Comparison of ENCODE assay signal across 12 mouse cellular contexts in genomic region chr5:137504041-137504440, GRCm38 (mm10). TPM values are rescaled to one million over a fixed set of nuclear protein-coding genes. Genes with fewer than 3 reads are reported as not detected.
DNase-seq lines count a peak whose midpoint lies in the region; TF ChIP-seq lines count a peak whose summit lies in the region.
"Had no signal": no experiment of that assay in that cellular context is flagged by ENCODE, and none has a peak within 500 bp of the region (broad histone marks: within the 10 kb centered on the region; RNA-seq: fewer than 3 reads in every experiment).

No protein-coding gene starts in this region.

- H3K4me1 ChIP-seq in lung, adult 2 months (ENCODE audit: control insufficient read depth, insufficient read depth, low read length): no peaks in the 10 kb centered on the region
- H3K4me1 ChIP-seq in small intestine, adult 2 months (ENCODE audit: control insufficient read depth, insufficient read depth, insufficient read length, low read length): peaks cover 3% of the 10 kb centered on the region; the same call in 1 of the 2 replicates

- no peaks in the 10 kb centered on the region for H3K27me3 ChIP-seq in small intestine, adult 2 months (ENCODE audit: control insufficient read depth, insufficient read depth, low read length)

- H3K36me3 ChIP-seq in small intestine, adult 2 months (ENCODE audit: control insufficient read depth, insufficient read depth, low read length): no peaks in the 10 kb centered on the region

- peak; percentile 58 for DNase-seq in cerebellum, adult 9-10 months
- DNase-seq in cerebellum, adult 11 months: no peak
- DNase-seq in lung, adult 2 months: no peak
- DNase-seq in lung, postnatal 14 days: no peak
- DNase-seq in adrenal gland, postnatal 14 days: peak; percentile 60
- DNase-seq in urinary bladder, postnatal 14 days (ENCODE audit: low spot score): no peak
- DNase-seq in urinary bladder, postnatal 4 days (ENCODE audit: low spot score in 2 of 2): no peak

- H3K27ac ChIP-seq in small intestine, adult 2 months (ENCODE audit: insufficient read depth, low read depth, low read length): no peak overlapping the region

- 57% methylated on average over 6 of the region's 6 CpGs for WGBS in lung, adult 2 months
- WGBS in small intestine, adult 2 months: 65% methylated on average over 6 of the region's 6 CpGs

- no peak overlapping the region for H3K4me3 ChIP-seq in lung, adult 2 months (replicated peaks; ENCODE audit: extremely low read depth, low read depth, low read length)
- H3K4me3 ChIP-seq in small intestine, adult 2 months (ENCODE audit: low read depth, low read length): no peak overlapping the region

- TF ChIP-seq POLR2A in lung, adult 2 months (IDR thresholded peaks at IDR 0.05; ENCODE audit: borderline replicate concordance, extremely low read depth, low read depth, low read length): no peak
- no peak for TF ChIP-seq POLR2A in small intestine, adult 2 months (IDR thresholded peaks at IDR 0.05; ENCODE audit: low read depth, low read length)

- TF ChIP-seq CTCF in lung, adult 2 months (IDR thresholded peaks at IDR 0.05; ENCODE audit: insufficient read depth, low read length): peak; percentile 37; the same call in 1 of the 2 replicates
- TF ChIP-seq CTCF in small intestine, adult 2 months (IDR thresholded peaks at IDR 0.05; ENCODE audit: extremely low read depth, insufficient read length, insufficient replicate concordance, low read depth, low read length): peak; percentile 23; the same call in 1 of the 2 replicates

RNA-seq across cellular contexts. Expression of gene Pop7, which starts 1.7 kb away (rescaled TPM):
- polyA plus RNA-seq in lung, adult 2 months (2012; rRNA removed): 28.4 and 32.4 TPM in 2 replicates
- 22.3 and 26.2 TPM in 2 replicates for total RNA-seq in adrenal gland, postnatal 14 days (2021)
- 23.1 and 36.6 TPM in 2 replicates for polyA plus RNA-seq in small intestine, adult 2 months (2012; rRNA removed)

RNA-seq across cellular contexts. Expression of gene Gigyf1, which starts 14.3 kb away (rescaled TPM):
- 37.0 and 45.3 TPM in 2 replicates for polyA plus RNA-seq in lung, adult 2 months (2012; rRNA removed)
- 30.5 and 36.6 TPM in 2 replicates for total RNA-seq in adrenal gland, postnatal 14 days (2021)
- polyA plus RNA-seq in small intestine, adult 2 months (2012; rRNA removed): 7.3 and 15.7 TPM in 2 replicates

RNA-seq across cellular contexts. Expression of gene Zan, which starts 27.2 kb away (rescaled TPM):
- polyA plus RNA-seq in lung, adult 2 months (2012; rRNA removed): 0.45 and 0.83 TPM in 2 replicates
- not detected in 2 replicates for total RNA-seq in adrenal gland, postnatal 14 days (2021)
- polyA plus RNA-seq in small intestine, adult 2 months (2012; rRNA removed): 0.98 and 2.3 TPM in 2 replicates
- total RNA-seq: monocyte, adult 5-6 weeks had no signal

RNA-seq across cellular contexts. Expression of gene Epo, which starts 29.0 kb away (rescaled TPM):
- not detected in 2 replicates for polyA plus RNA-seq in lung, adult 2 months (2012; rRNA removed)
- not detected in 2 replicates for total RNA-seq in adrenal gland, postnatal 14 days (2021)
- polyA plus RNA-seq in small intestine, adult 2 months (2012; rRNA removed): not detected in 2 replicates
- total RNA-seq: hematopoietic stem cell, adult 5-6 weeks; layer of hippocampus, adult 8-10 months; monocyte, adult 5-6 weeks had no signal
- polyA plus RNA-seq: gonadal fat pad, adult 2 months had no signal

RNA-seq across cellular contexts. Expression of gene Gnb2, which starts 29.3 kb away (rescaled TPM):
- polyA plus RNA-seq in lung, adult 2 months (2012; rRNA removed): 1,063 and 1,258 TPM in 2 replicates
- 574 and 611 TPM in 2 replicates for total RNA-seq in adrenal gland, postnatal 14 days (2021)
- 534 and 1,215 TPM in 2 replicates for polyA plus RNA-seq in small intestine, adult 2 months (2012; rRNA removed)

Comparison
In these comparisons a context has a peak if more than half of its experiments do, and no peak if none do; other contexts are left out.
1. DNase-seq: peak in cerebellum, adult 9-10 months (single experiment) and adrenal gland, postnatal 14 days (single experiment); none in cerebellum, adult 11 months (single experiment), lung, adult 2 months (single experiment), lung, postnatal 14 days (single experiment), urinary bladder, postnatal 14 days (single experiment) and urinary bladder, postnatal 4 days (0 of 2).